Mouse (Mus musculus): ENCODE data around the gene Sox30. TPM values are rescaled to one million over a fixed set of nuclear protein-coding genes. Genes with fewer than 3 reads are reported as not detected.

Gene Sox30
- not detected for total RNA-seq (2021)
- long read RNA-seq, experiment 1: 0 reads
- long read RNA-seq, experiment 2, partial matches to known transcripts: 0 of 1 reads
- long read RNA-seq, experiment 2, other reads (novel, unspliced or antisense): 1 of 1 reads

DNA sequence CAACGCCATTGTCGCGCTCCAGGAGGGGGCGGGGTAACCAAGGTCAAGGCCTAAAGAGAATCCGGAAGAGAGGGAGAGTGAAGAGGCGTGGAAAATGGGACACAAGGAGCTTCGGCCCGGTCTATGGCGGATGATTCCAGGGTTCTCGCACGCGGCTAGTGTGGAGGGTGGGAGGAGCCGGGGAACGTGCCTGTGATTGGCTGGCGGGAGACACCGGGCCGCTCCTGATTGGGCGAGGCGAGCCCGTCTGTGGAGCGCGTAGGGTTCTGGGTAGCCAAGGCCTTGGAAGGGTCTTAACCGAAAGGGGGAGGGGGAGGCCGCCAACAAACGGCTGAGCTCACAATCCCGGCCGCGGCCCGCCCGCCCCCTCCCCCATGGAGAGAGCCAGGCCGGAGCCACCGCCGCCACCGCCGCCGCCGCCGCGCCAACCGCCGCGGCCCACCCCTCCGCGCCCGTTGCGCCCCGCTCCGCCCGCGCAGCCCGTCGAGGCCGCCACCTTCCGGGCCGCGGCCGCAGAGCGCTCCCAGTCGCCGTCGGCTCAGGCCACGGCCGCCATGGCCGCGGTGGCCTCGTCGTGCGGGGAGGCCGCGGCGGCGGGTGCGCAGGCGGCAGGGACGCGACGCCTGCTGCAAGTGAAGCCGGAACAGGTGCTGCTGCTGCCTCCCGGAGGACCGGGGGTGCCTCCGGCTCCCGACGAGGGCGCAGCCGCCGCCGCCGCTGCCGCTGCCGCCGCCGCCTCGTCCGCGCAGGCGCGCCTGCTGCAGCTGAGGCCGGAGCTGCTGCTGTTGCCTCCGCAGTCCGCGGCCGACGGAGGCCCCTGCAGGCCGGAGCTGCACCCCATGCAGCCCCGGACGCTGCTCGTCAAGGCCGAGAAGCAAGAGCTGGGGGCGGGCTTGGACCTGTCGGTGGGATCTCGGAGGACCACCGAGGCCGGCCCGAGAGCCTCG, at the start of gene Sox30:
Gene Sox30, plus strand, starts transcription at position 365 of the 947 bp plus-strand sequence.
- DNase-seq: peak; percentile 48

DNA sequence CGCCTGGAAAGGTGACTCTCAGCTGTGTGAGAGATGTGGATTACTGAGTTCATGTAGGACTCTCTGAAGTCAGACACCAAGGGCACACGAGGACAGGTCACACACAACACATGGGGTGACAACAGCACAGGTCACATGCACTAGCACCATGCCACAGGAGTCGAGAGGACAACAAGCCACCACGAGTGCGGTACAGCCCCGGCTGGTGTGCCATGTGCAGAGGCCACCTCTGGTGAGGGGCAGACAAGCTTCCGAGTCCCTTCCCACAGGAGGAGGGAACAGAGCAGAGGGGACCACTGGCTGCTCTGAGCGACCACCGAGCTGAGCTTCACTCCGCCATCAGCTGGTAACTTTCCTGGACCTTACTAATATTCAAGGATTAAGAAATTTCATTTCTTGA, 47.3 kb upstream of the Sox30 start:
- no peak for DNase-seq

DNA sequence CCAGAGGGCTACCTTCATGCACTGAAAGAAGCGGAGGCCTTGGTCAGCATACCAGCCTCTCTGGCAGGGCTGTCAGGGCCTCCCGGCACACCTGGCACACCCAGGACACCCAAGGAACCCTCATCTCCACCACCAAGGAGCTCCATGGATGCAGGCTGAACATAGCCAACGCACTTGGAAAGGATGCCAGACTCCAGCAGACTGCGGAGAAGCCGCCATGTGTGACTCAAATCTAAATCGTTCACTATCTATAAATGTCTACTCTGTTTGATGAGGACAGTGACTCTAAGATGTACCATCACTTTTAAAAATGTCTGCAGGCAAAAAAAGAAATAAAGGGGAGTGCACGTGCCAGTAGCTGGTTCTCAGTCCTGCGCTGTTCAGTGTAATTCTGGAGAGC, 42.6 kb upstream of the Sox30 start:
- no peak for DNase-seq

DNA sequence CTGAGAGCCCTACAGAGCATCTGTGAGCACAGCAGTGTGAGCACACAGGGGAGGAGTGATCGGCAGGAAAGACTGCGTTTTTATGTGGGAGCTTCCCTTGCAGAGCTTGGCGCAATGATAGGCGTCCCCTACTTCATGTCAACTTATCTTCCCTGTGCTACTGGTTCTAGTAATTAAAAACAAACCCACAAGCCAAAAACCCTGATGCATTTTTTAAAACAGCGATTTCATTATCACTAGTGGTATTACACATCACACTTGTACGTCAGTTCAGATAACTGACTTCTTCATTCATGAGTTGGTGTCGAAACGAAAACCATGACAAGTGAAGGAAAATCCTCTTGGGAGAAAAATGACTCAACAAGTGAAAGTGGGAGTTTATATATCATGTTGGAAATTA, 41.2 kb upstream of the Sox30 start:
- no peak for DNase-seq

DNA sequence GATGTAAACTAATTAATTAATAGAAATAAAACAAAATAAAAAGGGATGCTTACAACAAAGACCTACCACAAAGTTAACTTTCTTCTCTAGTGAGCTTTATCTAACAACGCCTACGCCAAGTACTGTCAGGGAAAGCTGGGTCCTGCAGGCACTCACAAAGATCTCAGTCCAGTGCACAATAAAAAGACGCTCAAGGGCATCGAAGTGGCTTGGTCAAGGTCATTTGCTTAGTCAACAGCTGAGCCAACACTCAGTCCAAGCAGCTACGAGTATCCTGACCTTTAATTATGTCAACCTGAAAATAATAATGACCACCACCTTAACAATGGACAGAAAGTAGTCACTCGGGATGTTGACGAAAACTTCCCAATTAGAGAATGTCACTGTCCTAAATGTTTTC, 37.8 kb upstream of the Sox30 start:
- DNase-seq: no peak

DNA sequence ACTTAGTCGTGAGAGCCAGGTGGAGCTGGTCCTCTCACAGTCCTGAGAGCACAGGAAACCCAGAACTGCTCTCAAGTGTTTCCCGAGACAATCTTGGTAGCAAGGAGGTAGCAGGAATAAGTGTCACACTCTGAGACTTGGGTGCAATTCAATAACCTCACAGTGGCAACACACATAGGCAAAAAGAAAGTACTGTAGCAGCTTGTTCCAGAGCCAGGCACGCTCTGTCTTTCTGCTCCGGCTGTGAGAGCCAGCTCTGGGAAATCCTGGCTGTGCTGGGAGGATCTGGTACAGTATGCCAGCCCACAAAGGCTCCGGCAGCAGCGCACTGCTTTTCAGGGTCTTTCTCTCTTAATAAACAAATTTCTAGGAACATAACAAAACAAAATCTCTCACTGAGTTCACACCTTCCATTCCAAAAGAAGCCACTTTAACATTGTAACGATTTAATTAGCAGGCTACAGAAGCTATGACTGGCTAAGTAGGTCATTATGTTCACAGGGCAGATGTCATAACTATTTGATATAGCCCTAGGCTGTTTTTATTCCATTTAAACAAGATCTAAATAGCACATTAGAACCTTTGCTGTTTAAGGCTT, 36.9 kb upstream of the Sox30 start:
- no peak for DNase-seq

DNA sequence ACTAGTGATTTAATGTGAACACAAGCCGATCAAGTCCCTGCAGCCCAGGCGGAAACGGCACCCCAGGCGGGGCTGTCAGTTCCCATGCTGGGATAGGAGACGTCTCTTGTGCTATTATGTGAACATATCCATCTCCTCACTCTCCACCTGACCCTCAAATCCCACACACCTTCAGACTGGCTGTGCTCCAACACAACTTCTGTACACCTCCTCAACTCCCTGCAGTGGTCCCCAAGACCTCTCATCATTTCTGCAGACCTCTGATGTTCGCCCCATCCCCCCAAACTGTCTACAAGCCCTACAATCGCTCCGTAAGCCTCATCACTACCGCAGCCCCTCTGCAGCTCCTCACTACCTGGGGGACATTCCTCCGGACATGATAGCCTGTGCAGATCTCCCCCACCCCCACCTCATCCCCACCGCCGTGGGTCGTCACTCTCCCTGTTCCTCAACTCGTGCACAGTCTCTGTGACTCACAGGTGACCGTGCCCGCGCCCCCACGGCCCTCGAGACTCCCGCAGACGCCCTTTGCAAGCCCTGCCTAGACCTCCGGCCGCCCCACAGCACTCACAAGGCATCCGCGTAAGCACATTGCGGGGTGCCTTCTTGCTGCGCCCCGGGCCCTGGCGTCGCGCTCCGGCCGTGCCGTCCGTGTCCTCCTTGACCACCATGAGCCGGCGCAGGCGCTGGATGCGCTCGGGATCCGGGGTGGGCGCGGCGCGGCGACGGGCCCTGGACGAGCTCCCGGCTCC, 36.0 kb upstream of the Sox30 start:
- DNase-seq: no peak

DNA sequence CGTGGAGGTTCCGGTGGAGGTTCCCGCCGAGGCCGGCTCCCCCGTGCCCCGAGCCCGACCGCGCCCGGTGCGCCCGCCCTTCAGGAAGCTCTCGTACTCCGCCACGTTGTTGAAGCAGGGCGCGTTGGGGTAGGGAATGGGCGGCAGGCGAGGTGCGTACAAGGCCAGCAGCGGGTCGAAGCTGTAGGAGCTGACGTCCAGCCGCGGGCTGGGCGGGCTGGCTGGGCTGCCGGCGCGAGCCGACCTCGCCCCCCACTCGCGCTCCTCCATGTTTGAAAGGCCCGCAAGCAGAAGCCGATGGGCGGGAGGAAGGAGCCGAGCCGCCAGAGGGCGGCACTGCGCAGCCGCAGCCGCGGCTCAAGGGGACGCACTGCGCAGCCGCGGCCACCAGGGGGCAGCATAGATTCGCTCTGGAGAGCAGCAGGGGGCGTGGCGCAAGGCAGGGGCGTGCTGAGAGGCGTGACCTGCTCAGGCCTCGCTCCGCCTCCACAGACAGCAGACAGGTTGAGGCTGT, 35.4 kb upstream of the Sox30 start, which contains the start of gene Lsm11:
Gene Lsm11, minus strand, starts transcription at position 293 of the 514 bp plus-strand sequence.
- peak; percentile 91 for DNase-seq

DNA sequence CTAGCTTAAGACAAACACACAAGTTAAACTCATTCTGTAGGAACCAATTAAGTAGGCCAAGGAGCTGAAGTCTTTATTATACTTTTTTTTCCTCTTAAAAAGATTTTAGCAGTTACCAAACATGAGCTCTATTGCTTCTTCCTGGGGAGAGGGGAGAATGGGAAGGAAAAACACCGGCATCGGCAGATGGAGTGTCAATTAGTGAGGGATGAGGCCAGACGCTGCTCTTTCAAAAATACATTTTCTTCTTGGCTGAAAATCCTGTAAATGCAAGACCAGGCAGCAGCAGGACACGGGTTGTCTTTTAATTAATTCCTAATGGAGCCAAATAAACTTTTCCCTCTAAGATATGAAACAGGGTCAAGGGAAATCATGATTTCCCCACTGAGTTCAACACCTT, 33.3 kb upstream of the Sox30 start:
- no peak for DNase-seq

DNA sequence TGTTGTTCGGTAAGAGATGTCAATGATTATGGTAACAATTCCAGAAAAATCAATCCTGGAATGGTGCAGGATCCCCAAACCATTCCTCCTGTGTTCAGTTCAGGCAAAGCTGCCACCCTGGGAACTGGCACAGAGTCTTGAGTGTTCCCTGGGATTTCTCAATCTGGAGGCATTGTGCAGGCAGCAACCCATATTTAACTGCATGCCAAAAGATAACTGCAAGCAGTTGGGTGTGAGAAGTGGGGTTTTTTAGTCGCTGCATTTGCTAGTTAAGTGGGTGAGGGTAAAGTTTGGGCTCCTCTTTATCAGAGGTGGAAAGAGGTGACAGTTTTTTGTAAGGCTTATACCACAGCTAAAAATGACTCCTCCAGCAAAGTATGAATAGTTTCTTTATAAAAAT, 32.6 kb upstream of the Sox30 start:
- no peak for DNase-seq

DNA sequence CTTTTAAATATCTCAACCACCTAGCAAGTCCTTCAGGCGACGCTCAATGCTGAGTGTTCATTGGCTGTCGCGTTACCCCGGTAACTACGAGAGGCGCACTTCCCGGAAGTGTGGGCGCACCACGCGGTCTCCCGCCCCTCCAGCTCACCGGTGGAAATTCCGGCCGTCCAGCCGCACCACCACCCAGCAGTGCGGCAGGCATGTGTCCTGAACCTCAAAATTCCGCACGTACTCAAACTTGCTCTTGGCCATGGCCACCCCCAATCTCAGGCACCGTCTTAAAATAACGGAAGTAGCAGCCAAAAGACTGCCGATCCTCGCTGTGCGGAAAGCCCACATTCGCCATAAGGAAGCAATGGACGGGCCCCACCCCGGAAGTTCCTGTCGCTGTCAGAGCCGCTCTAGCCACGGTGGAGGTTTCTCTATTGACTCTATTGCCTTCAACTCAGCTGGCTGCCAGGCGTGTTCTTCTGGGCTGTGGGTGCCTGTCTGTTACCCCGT, 24.9 kb upstream of the Sox30 start, which contains the start of gene Thg1l:
Gene Thg1l, minus strand, starts transcription at position 368 of the 501 bp plus-strand sequence.
- peak; percentile 88 for DNase-seq

DNA sequence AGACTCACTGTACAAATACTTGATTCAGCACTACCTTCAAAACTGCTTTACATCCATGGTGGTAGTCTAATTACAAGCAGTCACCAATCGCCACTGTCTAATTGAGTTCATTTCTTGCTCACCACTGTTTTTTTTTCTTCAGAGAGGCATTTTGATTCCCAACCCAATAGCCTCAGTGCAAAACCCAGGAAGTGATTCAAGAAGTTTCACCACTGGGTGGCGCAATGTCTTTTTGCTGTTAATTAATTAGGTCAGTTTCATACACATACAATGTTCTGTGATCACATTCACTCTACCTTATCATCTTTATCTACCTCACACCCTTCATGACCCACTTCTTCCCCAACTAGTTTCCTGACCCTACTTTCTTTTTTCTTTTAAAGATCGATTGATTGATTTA, 20.5 kb upstream of the Sox30 start:
- no peak for DNase-seq

DNA sequence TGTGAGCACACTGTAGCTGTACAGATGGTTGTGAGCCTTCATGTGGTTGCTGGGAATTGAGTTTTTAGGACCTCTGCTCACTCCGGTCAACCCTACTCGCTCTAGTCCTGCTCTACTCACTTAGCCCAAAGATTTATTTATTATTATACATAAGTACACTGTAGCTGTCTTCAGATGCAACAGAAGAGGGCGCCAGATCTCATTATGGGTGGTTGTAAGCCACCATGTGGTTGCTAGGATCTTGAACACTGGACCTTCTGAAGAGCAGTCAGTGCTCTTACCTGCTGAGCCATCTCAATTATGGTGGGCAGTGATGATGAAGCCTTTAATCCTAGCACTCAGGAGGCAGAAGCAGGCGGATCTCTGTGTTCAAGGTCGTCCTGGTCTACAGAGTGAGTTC, 20.1 kb upstream of the Sox30 start:
- no peak for DNase-seq

DNA sequence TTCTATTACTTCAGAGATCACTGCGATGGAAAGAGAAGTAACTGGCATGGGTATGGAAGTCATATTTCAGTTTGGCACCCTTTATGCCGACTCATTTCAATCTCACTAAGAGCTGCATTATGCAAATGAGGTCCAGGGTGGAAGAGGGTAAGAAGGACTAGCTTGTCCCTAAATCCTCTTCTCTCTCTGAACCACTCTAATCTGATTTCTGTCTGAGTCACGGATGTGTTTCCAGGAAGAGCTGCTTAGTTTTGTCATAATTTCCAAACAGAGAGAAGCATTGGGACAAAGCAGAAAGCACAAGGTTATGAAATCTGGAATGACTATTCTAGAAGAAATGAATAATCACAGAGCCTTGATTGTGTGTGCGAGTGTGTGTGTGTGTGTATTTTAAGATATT, 13.2 kb upstream of the Sox30 start:
- DNase-seq: no peak

DNA sequence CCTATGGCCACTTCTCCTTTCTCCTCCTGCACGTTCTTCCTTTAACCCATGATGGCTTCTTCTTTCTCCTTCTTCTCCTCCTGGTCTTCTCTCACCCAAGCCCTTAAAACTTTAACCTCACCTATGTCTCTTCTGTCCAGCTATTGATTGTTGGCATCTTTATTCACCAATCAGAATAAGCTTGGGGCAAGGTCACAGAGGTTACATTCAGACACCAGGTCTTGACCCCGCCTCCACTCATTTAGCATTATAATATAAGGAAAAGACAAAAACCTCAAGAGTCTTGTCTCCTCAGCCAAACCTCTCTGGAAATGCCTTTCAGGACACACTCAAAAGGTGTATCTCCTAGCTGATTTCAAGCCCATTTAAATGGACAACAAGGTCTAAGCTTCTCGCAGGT, 11.6 kb upstream of the Sox30 start:
- no peak for DNase-seq

DNA sequence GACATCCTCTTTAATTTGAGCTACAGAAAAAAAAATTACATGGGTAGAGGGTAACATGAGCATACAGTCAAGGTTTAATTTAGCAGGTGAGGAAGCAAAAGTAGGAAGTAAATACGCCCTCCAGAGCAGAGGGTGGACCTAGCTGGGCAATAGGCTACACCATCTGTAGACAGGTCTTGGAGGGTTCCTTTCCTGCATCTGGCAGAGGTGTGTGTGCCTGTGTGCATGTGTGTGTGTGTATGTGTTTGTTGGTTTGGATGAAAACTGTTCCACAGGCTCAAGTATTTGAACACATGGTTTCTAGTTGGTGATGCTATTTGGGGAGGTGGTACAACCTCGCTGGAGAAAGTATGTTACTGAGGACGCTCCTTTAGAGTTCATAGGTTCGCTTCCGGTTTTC, 6.5 kb upstream of the Sox30 start:
- no peak for DNase-seq

DNA sequence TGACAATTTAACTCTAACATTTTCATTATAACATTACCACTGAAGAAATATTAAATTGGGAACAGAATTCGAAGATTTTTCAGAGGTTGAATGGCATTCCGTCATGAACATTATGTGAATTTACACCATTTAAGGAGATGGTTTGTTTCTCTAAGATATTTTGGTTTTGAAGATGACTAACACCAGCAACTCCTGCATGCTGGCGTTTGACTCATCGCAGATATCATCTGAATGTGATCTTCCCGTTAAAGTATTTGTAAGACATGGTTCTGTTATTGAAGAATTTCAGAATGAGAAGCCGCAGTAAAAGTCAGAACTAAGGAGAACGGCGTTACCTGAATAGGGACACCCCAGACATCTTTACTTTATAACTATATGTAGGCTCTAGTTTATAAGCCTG, 5.6 kb upstream of the Sox30 start:
- DNase-seq: no peak

DNA sequence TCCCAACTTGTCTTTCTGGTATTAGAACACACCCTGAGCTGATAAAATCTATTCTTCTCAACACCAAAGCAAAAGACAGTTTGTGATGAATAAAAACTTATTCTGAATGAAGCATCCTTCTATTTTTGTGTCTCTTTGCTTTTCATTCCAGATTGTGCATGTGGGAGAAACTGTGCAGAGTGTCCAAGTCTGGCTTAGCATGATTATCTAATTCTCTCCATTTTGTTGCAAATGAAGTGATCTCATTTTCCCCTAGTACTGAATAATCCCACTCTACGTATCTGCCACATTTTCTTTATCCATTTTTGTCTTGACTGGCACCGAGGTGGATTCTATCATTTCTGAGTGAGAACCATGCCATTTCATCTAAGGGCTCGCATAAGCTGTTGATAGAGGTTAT, 4.0 kb upstream of the Sox30 start:
- DNase-seq: no peak

DNA sequence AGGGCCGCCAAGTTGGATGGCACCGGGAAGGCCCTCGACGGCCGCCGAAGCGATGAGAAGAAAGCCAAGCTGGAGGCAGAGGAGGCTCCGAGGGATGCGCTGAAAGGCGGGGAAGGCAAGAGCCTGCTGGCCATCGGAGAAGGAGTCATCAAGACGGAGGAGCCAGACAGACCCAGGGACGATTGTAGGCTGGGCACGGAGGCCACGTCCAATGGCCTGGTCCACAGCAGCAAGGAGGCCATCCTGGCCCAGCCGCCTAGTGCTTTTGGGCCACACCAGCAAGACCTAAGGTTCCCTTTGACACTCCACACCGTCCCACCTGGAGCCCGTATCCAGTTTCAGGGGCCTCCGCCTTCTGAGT, 763 bp downstream of the Sox30 start:
- DNase-seq: peak; percentile 10

DNA sequence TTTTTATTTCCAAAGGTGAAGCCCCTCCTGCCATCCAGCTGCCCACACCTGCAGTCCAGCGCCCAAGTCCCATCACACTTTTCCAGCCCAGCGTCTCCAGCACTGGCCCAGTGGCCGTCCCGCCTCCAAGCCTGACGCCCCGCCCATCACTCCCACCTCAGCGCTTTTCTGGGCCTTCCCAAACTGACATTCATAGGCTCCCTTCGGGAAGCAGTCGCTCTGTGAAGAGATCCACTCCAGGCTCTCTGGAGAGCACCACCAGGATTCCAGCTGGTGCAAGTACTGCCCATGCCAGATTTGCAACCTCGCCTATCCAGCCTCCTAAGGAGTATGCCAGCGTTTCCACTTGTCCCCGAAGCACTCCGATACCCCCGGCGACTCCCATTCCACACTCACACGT, 11.5 kb downstream of the Sox30 start:
- no peak for DNase-seq

DNA sequence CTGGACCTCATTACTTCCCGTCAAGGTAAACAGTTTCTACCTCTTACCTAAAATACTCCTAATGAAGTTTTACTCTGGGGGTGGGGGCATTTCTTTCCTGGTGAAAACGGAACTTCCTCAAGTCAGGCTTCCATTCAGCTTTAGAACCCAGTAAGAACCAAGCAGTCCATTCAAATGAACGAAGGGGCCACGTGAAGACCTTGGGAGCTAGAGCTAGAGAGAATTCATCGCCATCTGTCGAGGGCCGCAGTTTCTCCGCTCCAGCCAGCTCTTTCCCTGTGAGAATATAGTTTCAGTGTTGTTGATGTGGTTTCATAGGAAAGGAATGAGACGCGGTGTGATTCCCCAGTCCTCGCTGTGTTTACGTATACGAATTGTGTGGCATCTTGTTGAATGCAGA, 12.0 kb downstream of the Sox30 start:
- DNase-seq: no peak

DNA sequence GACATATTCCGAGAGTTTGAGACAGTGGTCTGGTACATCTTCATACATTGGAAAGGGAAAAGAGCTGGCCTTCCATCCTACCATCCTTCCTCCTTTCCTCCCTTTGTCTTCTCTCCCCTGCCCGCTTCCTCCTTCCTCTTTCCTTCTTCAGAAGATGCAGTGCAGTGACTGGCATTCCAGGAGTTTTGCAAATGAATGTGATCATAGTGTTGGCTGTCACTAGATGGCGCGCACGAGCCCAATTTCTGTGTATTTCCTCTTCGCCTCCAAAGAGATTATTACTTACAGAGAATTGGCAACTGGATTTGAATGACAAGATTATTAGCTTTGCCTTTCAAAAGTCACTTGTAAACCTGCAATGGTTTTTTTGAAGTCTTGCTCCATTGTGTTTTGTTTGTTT, 36.0 kb downstream of the Sox30 start:
- no peak for DNase-seq
